Mouse (Mus musculus) liver, embryonic 14.5 days (tissue): ENCODE measurements at regions not wholly inside any gene's neighbourhood (a gene's known extent, or its start where the extent isn't known, plus 50 kb on each side); places are given as distances from the start of the nearest gene placed in this dataset.

Experiments used
- CTCF ChIP-seq: IDR thresholded peaks from 2 replicates; pipeline ENCODE4 v1.5.1; 2016; ENCODE audit warnings: antibody characterized with exemption, low read depth, control low read depth
- EP300 ChIP-seq: IDR thresholded peaks from 2 replicates; pipeline ENCODE4 v1.6.1; 2016; ENCODE audit warnings: antibody characterized with exemption, low read depth

DNA sequence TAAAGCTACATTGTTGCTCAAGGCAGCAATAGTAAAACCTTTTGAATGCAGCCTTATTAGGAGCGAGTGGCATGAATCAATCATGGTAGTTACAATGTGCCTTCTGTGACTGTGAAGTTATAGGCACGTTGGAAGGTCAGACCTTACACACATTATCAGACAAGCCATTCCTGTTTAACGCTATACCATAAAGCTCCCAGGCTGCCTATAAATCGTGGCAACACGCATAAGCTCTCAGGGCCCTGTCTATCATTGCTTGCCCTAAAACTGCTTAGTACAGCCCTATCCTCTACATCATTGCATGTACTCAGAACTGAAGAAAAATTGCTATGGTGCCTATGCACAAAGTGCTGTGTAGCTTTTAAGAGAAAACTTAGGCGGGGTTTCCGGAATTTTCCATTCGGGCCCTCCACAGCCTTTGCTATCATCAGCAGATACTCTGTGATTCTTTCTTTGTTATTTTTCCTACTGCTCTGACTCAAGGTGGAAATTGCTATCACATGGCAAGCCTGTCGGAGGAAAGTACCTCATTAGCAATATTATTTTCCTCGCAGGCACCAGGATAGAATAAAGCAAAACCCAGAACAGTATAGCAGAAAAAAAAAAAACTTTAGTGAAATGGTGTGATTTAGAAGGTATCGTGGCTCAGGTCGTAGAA is 162.7 kb upstream of the Gm17509 start:
- TF ChIP-seq CTCF, result no peak
- no peak for TF ChIP-seq EP300
